Mouse (Mus musculus): Measurements from ENCODE around the gene Smox. TPM values are rescaled to one million over a fixed set of nuclear protein-coding genes. Genes with fewer than 3 reads are reported as not detected.

Smox gene
- total RNA-seq, 2 experiments from 2014 or later, result 75.6 to 87.3 TPM

- DNase-seq, result no peak
Observed at GRCm38 (mm10) chr2:131514055-131514621, 22.8 kb downstream of the Smox start.

GRCm38 (mm10) chr2:131517550-131517949, 26.3 kb downstream of the Smox start:
- DNase-seq, result no peak

- no peak for DNase-seq
Observed at GRCm38 (mm10) chr2:131518790-131519189, 27.5 kb downstream of the Smox start.

GRCm38 (mm10) chr2:131520743-131521142, 29.4 kb downstream of the Smox start:
- no peak for DNase-seq

- no peak for DNase-seq
Observed at GRCm38 (mm10) chr2:131527061-131527460, 35.8 kb downstream of the Smox start.

- DNase-seq, result peak in 1 of 2 experiments; percentile 66
Observed at GRCm38 (mm10) chr2:131529898-131530622, 38.8 kb downstream of the Smox start.

- no peak for DNase-seq
Observed at GRCm38 (mm10) chr2:131530623-131531008, 39.3 kb downstream of the Smox start.

- DNase-seq, result no peak
Observed at GRCm38 (mm10) chr2:131531271-131531670, 40.0 kb downstream of the Smox start.

GRCm38 (mm10) chr2:131535168-131535567, 43.9 kb downstream of the Smox start:
- DNase-seq, result no peak

GRCm38 (mm10) chr2:131538341-131538740, 47.0 kb downstream of the Smox start:
- no peak for DNase-seq

- DNase-seq, result no peak
Observed at GRCm38 (mm10) chr2:131539780-131540179, 48.5 kb downstream of the Smox start.

GRCm38 (mm10) chr2:131541686-131542085, 50.4 kb downstream of the Smox start:
- DNase-seq, result no peak

- no peak for DNase-seq
Observed at GRCm38 (mm10) chr2:131542531-131542930, 51.2 kb downstream of the Smox start.

GRCm38 (mm10) chr2:131545386-131546307, 54.4 kb downstream of the Smox start:
- DNase-seq, result no peak

GRCm38 (mm10) chr2:131546308-131546700, 55.0 kb downstream of the Smox start:
- DNase-seq, result no peak

GRCm38 (mm10) chr2:131546745-131547408, 55.6 kb downstream of the Smox start:
- no peak for DNase-seq

- DNase-seq, result no peak
Observed at GRCm38 (mm10) chr2:131548330-131548729, 57.0 kb downstream of the Smox start.

GRCm38 (mm10) chr2:131549090-131549489, 57.8 kb downstream of the Smox start:
- DNase-seq, result no peak

GRCm38 (mm10) chr2:131550474-131550873, 59.2 kb downstream of the Smox start:
- DNase-seq, result no peak

- no peak for DNase-seq
Observed at GRCm38 (mm10) chr2:131550906-131551305, 59.6 kb downstream of the Smox start.

GRCm38 (mm10) chr2:131551701-131552620, 60.7 kb downstream of the Smox start:
- DNase-seq, result no peak
